Mouse (Mus musculus): ENCODE data around the gene Zfp949. TPM values are rescaled to one million over a fixed set of nuclear protein-coding genes. Genes with fewer than 3 reads are reported as not detected.
"Not testable (repeated sequence)": the region's sequence is repeated elsewhere in the genome, so short reads cannot be mapped to it uniquely, and the experiment has no call there.

Gene Zfp949
- total RNA-seq, 1 experiment from 2014 or later, result 10.6 TPM

DNA sequence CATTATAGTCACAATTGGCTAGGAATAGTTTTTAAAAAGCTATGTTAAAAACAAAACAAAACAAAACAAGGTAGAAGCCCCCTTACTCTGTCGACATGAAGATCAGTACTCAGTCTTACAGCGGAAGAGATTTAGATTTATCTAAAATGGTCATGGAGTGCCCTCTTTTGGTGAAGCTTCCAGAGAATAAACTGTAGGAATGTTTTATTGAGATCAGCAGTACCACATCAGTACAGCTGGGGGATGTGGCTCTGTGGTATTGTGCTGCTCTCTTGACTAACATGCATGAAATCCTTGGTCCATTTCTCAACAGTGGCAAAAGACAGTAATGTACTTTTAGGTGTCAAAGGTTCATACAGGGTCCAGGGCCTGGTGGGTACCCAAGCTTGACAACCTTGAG lies 5.0 kb upstream of the Zfp949 start:
- DNase-seq, result no peak

DNA sequence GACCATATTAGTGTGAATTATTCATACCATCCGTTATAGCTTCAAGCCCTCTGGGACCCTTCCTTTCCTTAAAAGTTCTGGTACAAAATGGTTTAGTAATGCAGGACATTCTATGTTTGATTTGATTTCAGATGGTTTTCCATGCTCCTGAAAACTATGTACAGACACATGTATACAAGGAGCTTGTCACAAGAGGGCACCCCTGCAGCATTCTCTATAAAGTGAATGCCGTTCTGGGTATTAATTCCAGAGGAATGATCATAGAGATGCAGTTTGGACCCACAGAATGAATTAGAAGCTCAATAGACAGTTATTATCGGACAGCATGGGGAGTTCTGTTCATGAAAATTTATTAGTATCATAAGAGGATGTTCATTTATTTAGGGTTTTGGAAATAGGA lies 2.3 kb upstream of the Zfp949 start:
- no peak for DNase-seq

DNA sequence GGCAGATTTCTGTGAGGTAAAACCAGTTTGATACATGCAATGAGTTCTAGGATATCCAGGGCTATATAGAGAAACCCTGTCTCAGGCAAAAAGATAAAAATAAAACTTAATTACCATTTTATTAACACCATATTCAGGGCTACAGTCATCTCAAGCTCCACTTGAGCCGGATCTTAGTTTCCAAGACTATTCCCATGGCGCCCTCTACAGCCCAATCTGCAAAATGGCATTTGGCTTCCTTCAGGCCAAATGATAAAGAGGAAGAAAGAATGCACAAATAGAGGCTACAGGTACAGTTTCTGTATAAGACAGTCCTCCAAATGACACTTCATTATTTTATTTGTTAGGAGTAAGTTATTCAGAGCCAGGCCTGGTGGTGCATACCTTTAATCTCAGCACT lies 1.7 kb upstream of the Zfp949 start:
- peak; percentile 37 for DNase-seq

DNA sequence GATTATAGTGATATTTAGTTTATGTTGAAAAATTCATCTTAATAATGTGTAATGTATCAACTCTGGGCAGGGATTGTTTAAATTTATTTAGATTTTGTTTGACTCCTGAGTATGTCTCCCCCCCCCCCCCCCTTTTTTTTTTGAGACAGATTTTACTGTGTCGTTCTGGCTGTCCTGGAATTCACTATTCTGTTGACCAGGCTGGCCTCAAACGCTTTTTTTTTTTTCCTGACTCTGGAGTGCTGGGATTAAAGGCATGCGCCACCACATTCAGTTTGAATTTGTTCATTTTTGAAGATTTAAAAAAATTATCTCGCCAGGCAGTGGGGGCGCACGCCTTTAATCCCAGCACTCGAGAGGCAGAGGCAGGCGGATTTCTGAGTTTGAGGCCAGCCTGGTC lies 1.2 kb upstream of the Zfp949 start:
- no peak for DNase-seq

DNA sequence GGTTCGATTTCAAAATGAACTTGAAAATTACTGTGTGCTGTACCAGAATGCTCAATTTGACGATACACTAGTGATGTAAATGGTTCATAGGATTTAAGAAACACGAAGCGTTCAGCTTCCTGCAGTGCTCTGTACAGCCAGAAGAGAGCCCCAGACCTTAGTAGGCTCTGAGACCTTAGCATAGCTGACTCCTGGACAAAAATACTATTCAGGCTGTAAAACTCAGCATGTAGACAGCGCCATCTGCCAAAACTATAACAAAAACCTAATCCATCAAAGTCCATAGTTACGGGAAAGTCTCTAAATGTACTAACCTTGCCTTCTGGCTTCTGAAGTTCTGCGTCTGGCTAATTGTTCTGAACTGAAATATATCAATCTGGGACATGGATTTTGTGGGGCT lies 550 bp upstream of the Zfp949 start:
- DNase-seq, result no peak

DNA sequence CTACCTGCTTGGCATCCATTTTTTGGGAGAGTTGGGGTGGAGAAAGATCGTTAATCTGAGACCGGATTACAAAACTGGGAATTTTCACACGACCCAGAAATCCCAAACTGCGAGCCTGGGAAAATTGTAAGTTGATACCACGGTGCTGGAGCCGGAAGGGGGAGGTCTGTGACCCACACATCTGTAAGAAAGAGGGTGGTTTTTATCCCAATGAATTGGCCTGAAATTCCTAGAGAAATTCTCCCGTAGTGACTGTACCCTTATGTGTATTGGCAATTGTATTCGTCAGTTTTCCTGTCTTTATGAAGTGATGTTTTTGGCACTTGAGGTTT lies 760 bp downstream of the Zfp949 start:
- DNase-seq, result no peak

GRCm38 (mm10) chr9:88553071-88553470 lies 5.3 kb downstream of the Zfp949 start:
- no peak for DNase-seq

DNA sequence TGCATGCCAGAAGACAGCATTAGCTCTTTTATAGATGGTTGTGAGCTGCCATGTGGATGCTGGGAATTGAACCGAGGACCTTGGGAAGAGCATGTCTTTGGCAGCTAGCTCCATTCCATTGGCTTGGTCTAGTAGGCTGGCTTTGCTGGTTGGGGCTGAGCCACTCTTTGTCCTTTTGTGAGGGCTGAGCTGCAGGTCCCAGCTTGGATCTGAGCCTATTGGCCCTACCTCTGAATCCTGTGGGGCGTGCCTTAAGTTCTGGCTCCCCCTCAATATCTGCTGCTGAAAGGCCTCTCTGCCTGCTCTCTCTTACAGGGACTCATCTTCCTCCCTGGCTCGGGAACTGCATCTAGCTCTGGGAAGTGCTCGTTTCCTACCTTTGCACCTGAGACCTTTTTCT lies 10.3 kb downstream of the Zfp949 start:
- no peak for DNase-seq

GRCm38 (mm10) chr9:88561476-88561875 lies 13.7 kb downstream of the Zfp949 start:
- not testable (repeated sequence) for DNase-seq

DNA sequence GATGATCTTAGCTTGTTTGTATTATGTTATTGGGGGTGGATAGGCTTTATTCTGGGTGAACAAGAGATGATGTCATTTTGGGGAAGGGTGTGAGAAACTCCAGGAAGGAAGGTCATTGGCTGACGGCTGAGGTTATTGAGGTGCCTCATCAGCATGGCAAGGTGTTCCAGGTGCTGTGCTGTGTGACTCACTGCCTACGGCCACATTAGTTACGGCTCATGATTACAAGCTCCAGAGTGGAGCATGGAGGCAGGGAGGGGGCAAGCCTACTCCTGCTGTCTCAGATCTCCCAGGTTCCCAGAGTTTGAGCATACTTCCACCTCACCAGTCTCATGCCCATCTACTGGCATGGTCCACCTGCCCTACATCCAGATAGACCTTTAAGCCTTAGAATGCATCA lies 22.7 kb downstream of the Zfp949 start:
- DNase-seq, result not testable (repeated sequence)

GRCm38 (mm10) chr9:88580591-88580990 lies 32.8 kb downstream of the Zfp949 start, which contains the start of gene Trim43a:
Gene Trim43a (plus strand): TSS chr9:88580891.
- DNase-seq, result not testable (repeated sequence)

- not testable (repeated sequence) for DNase-seq
These were observed 45.9 kb downstream of the Zfp949 start for GRCm38 (mm10) chr9:88593708-88594107.

- peak; percentile 100 for DNase-seq
These were observed 51.7 kb downstream of the Zfp949 start for GRCm38 (mm10) chr9:88599206-88600162.

Other genes starting within 250 kb of the Zfp949 start
- 11.4 and 12.3 TPM in 2 replicates for gene Nt5e, start 220.8 kb upstream of the Zfp949 start, total RNA-seq (2021)
- gene Snx14, start 109.1 kb upstream of the Zfp949 start, total RNA-seq (2021), result 50.8 and 66.7 TPM in 2 replicates
- gene Gm20537, start 91.4 kb upstream of the Zfp949 start, total RNA-seq (2021), result 0.76 TPM in 1 of 2 replicates, not detected in the other
- gene Syncrip, start 65.4 kb upstream of the Zfp949 start, total RNA-seq (2021), result 88.2 and 96.1 TPM in 2 replicates
- 0.97 TPM in 1 of 2 replicates, not detected in the other for gene Trim43a, start 32.9 kb downstream of the Zfp949 start, total RNA-seq (2021)
- 40.4 and 42.0 TPM in 2 replicates for gene Mthfsl, start 172.3 kb downstream of the Zfp949 start, total RNA-seq (2021)
- not detected in 2 replicates for gene Bcl2a1d, start 183.9 kb downstream of the Zfp949 start, total RNA-seq (2021)